Mouse (Mus musculus): ENCODE results near the gene Tmem252. TPM values are rescaled to one million over a fixed set of nuclear protein-coding genes. Genes with fewer than 3 reads are reported as not detected.
A peak's percentile ranks its signal among the peaks of the same experiment; 100 is the strongest.
"Not testable (repeated sequence)": the region's sequence is repeated elsewhere in the genome, so short reads cannot be mapped to it uniquely, and the experiment has no call there.

Gene Tmem252
- total RNA-seq, 2 experiments from 2014 or later = 0.35 to 1.0 TPM

DNA sequence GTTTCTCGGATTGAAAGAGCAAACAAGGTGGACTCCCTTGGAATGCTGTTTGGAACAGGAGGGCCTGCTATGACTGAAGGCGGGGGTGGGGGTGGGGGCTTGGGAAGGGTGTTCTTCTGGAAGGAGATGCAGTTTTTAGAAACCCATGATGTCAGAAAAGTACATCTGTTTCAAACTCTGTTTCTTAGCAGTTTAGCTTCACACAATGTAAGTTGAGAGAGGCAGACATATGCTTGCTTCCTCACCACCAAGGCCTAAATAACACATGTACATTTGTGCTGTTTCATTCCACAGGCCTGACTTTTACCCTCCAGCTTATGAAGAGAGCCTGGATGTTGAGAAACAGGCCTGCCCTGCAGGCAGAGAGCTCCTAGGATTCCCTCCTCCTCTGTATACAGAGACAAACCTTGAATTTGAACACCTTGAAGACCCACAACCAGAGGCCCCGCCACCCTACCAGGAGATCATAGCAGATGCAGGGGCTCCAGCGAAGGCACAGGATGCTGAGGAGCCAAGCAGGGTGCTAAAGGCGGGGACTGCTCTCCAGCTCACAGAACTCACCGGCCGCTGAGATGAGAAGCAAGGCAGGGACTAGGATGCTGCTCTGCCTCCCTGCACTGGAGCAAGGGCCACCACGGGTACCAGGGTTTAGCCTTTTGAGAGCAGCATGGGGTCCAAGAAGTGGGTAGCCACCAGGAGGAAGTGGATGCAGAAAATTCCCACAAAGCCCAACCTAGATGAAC is 3.6 kb downstream of the Tmem252 start:
- no peak for DNase-seq

DNA sequence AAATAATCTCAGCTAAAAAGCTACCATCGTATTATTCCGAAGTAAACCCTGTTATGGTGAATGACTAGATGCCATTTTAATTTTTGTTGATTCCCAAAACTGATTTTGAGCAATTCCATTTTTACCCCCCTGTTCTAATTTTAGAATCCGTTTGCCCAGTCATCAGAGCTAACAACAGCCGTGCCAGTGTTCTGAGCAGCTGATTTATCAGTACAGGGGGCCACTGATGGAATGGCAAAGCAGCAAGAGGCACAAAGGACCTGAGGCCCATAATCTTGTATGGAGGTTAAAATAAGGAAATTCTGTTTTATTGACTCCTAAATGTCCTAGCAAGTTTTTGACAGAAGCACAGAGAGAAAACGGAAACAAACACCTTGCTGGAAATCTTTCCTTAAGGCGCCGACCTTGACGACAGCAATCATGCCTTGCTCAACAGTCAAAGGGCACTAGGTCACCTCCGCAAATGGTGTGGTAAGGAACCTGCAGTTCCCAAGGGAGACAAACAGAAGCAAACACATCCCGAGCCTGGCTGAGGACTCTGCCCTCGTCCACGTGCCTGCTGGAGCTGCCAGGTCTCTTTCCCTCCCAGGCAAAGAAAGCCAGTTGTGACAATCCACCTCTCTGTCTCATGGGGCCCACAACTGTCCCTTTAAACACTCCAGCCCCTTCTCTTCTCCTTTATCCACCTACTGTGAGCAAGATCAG is 9.4 kb downstream of the Tmem252 start:
- DNase-seq = no peak

DNA sequence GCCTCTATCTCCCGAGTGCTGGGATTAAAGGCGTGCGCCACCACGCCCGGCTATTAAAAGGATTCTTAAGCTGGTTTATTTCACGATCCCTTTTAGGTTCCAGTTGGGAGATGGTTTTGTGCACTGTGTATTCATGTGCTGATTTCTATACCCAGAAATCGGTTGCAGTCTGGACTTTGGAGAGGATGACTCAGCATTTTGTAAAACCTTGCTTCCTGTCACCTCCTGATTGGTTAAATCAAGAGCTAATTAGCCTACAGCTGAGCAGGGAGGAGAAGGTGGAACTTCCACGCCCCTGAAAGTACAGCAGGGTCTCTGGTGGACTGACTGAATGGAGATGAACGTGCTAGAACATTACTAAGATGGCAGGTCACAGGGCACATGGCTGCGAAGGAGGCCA is 12.6 kb downstream of the Tmem252 start:
- no peak for DNase-seq

DNA sequence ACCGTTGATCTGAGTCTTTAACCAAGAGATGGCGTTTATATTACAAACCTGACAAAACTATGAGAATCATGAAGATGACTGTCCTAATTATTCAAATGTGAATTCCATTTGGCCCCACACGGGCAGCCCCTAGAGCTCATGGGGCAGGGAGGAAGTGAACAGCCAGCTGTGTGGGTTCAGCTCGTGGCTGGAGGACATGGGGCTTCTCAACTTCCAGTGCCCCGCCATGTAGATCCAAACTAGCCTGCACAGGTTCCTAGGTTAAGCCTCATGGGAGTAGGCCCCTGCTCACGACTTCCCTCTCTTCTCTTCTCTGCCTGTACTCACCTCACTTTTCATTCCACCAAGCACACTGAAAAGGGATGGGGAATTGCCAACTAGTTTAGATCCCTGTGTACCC is 14.5 kb downstream of the Tmem252 start:
- DNase-seq = no peak

DNA sequence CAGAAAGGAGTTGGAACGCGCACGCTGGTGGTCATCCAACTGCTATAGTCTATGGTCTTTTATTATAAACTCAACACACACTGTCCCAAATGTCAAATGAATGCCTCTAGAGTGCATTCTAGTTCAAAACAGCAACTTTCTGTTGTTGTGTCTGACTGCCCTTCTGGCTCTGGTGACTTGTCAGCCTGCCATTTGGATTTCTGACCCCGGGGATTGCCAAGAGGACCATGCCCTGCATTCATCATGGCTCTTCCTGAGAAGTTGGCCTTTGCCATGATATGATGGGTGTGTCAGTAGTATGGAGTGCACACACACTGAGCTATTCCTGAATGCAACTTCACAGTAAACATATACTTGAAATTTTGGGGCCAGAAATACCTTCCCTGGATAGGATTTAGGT is 15.7 kb downstream of the Tmem252 start:
- DNase-seq = no peak

DNA sequence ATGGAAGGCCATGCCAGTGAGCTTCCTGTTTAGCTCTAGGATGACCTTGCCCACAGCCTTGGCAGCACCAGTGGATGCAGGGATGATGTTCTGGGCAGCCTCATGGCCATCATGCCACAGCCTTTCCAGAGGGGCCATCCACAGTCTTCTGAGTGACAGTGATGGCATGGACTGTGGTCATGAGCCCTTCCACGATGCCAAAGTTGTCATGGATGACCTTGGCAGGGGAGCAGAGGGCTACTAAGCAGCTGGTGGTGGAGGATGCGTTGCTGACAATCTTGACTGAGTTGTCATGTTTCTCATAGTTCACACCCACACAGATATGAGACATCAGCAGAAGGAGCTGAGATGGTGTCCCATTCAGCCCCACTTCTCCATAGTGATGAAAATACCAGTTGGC is 18.9 kb downstream of the Tmem252 start:
- DNase-seq = no peak

DNA sequence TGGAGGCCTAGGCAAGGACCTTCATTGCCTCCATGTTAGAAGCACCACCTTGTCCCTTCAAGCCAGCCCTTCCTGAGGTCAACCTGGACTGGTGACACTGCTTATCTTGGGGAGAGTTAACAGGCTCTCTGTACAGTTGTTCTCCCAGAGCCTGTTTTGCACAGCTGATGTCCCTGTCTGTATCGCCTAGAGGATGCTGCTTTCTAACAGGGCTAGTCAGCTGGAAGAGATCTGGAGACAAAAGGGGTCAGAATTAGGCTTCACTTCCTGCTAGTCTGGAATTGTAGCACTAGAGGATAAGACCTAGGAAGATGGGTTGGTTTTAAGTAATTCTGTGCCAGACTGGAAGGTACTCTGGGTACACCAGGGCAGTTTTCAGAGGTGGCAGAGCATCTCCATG is 24.1 kb downstream of the Tmem252 start:
- DNase-seq = no peak

DNA sequence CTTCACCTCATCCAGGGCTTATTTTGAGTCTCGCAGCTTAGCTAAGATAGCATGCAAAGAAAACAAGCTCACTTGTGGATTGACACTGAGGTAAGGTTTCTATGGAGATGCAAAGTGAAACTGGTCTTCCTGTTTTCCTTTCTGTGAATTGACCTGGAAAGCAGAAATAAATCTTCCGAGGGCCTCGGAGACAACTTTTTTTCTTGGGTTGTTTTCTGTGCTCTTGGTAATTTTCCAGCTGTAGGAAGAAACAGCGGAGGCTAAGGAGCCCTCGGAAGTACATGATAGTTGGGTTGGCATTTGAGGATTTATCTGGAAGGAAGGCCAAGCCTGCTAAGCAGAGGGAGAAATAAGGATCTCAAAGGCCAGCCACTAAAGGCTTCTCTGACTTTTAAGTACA is 24.8 kb downstream of the Tmem252 start:
- DNase-seq = no peak

DNA sequence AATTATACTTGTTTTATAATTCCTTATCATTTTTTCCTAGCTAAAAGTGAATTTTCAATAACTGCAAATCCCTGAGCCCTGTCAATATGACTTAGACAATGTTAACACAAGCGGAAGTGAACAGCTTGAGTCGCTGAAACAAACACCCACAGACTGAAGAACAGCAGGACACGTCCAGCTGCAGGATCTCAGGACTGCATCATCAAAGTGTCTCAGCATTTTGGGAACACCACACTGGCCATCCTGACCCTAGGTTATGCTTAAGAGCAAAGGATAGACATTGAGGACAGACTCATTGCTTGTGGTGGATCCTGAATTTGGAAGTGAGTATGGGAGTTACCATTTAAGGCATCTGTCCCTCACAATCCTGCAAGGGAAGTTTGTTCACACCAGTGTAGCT is 25.4 kb downstream of the Tmem252 start:
- DNase-seq = no peak

DNA sequence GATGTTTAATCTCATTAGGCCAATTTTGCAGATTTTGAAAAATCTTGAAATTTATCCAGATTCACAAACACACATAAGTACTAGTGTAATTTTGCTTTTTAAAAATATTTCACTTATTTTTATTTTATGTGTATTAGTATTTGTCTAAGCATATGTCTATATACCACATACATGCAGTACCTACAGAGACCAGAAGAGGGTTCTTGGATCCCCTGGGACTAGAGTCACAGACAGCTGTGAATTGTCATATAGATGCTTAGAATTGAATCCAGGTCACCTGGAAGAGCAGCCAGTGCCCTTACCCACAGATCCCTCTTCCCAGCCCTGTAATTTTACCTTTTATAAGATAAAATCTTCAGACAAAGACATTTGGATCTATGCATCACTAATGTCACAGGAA is 26.1 kb downstream of the Tmem252 start:
- DNase-seq = no peak

DNA sequence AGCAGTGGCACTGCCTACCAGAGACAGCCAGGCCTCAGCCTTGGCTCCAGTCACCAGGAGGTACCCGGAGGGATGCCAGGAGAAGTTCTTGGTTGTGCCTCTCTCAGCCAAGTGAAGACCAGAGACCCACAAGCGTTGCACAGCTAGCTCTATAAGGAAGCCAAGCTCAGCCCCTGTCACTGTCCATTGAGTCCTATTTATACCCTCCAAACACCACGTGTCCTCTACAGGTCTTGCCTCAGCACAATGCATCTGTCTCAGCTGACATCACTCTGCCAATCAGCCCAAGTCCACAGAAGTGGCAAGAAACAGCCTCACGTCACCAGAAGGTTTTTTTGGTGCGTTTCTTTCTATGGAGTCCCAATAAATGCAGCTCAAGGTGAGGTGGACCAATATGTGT is 26.9 kb downstream of the Tmem252 start:
- no peak for DNase-seq

DNA sequence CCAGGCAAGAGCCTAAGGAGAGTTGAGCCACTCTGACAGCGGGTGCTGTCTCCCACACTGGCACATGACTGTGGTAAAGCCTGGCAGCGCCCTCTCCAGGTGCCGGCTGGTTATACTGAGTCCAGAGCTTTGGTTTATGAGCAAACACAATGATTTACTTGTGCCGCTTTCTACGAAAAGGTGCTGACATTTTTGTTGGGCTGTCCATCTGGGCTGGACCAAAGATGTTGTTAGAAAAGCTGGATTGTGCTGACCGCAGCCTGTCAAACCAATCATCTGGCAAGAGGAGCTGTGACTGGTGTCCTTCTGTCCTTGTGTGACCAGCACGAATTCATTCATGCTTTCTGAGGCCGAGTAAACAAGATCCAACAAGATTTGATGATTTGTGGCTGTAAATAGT is 27.9 kb downstream of the Tmem252 start:
- DNase-seq = no peak

DNA sequence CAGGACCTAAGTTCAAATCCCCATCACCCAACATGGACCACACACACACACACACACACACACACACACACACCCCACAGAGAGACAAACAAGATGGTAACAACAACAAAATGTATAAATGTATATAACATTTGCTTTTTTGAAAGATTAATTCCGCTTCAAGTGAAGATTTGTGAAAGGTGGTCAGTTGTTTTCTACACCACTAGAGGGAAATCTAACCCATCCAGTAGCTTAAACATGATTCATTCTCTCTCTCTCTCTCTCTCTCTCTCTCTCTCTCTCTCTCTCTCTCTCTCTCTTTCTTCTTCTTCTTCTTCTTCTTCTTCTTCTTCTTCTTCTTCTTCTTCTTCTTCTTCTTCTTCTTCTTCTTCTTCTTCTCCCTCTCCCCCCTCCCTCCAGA is 29.4 kb downstream of the Tmem252 start:
- not testable (repeated sequence) for DNase-seq

DNA sequence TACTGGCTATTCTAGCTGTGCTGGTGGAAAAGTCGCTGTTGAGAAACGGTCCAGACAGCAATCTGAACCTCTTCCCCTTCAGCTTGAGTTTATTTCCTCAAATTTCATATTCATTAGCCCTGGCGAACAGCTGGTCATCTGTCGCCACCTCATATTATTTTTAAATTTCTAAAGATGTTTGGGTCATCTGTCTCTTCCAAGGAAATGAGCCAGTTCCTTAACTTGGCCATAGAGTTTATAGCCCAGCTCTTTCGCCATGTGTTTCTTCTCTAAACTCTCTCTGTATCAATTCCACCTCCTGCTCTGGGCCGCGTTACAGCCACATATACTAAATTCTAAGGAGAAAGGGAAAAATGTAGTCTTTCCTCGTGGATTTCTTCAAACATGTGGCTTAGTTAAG is 29.9 kb downstream of the Tmem252 start:
- no peak for DNase-seq

DNA sequence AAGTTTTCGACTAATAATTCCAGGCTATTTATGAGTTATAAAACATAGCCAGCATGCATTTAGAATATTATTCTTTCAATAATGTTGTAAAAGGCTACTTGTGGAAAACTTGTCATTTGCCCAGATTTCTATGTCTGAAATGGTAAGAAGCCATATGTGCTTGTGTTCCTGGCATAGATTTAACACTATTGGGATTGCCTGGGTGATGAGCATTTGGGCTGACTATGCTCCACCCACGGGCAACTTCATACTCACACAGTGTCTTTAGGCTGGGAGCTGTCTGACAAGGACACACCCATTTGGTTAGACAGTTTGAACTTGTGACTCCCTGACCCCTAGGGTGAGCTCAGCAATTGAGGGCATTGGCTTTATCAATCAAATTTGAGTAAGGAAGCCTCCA is 30.5 kb downstream of the Tmem252 start:
- peak in 1 of 2 experiments; percentile 22 for DNase-seq

DNA sequence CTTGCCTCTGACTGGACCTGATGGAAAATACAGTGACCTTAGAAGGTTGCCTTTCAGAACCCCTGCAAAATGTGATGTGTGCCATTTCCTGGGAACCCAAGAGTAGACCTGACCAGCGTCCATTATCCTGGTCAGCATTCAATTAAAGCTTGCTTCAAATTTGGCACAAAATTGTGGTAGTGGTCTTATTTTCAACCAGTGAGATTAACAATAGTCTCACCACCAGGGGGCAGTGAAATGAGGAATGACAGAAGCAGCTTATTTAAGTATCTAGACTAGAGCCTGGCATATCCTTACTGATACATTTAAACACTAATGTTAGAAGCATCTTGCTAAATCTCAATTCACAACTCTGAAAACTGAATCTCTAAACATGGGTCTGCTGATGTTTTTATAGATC is 31.6 kb downstream of the Tmem252 start:
- DNase-seq = no peak

DNA sequence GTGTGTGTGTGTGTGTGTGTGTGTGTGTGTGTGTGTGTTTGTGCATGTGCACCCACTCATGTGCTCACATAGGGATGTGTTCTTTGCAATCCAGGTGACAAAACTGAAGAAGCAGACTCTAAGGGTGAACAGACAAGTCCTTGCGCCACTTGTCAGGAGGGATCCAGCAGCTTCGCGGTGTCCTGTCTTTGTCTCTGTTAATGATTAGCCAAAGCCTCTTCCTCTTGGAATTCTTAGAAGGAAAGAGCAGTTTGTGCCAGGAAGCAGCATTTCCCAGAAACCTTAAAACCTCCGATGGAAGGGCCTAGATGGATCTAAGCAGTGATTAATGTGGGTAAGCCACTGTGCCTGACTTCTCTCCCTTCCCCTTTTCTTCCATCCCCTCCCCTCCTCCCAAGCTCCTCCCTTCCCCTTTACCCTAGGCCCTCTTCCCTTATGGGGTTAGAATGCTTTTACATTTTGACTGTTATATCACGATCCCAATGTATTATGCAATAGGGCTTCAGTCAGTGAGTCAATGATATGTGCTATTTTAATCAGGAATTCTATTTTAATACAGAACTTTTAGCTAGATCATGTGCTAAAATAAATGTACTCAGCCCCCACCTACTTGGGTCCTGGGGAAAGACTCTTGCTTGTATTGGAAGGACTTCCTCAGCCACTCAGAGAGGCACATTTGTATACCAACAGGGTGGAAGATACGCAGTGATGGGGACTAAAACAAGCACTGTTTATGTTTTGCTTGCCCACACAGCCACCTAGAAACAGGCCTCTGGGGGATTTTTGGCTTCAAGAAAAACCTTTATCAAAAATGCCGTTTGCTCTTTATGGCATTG is 33.5 kb downstream of the Tmem252 start:
- no peak for DNase-seq

DNA sequence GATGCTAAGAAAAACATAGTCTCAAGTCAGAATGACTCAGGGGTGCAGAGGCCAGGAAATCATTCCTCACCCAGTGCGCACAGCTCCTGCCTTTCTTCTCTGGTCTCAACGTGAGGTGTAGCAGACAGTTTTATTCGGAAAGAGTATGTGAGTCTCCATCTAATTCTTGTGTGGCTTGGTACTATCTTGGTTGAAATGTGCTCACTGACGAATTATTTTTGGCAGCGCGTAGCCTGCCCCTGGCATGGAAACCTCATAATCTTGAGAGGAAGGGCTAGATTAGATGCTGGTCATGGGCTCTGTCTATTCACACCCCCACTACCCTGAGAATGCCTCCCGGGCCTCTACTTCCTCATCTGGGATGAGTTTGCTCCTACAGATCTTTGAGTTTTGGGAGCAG is 34.2 kb downstream of the Tmem252 start:
- DNase-seq = no peak

DNA sequence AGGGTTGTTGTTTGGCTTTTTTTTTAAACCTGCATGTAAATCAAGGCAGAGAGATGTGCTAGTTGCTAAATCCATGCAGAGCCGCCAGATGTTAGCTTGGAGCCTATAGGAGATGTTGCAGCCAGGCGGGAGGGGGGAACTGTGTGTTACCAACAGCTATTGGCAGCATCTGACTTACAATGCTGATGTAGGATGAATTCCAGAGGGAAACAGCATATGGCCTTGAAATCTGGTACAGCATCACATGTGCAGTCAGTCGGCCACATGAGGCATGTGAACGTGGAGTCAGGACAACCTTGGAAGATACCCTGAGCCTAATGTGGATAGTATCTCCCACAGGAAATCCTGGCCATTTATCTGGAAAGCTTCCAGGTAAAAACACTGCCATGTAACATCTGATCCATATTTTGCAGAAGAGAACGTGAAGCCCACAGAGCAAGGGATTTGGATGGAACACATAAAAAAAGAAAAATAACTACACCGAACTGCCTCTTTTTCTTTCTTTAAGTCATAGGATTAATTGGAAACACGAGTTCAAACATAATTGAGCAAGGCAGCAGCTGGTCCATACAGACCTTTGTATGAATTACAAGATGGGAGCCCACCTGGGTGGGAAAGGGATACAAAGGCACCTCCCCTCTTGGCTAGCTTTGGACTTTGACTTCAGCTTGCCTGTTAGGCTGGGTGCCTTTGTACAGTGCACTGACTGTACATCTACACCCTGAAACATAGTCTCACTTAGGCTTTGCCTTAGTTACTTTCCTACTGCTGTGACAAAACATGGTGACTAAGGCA is 42.7 kb downstream of the Tmem252 start:
- DNase-seq = peak; percentile 29 to 53

DNA sequence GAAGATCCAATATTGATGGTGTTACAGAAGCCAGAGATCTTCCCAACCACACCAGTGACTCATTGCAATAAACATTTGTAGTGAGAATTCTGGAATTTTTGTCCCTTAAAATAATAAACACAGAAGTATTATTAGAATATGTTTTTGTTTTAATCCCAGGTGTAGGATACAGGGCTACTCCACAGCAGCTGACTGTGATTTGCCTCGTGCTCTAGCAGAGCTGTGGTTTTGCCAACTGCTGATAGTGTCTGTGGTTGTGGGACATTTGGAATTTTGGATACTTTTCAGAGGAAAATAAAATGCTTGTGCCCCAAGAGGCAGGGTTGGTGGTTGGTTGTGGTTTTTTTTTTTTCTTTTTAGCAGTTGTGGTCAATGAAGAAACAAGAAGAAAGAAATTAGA is 44.2 kb downstream of the Tmem252 start:
- DNase-seq = no peak

DNA sequence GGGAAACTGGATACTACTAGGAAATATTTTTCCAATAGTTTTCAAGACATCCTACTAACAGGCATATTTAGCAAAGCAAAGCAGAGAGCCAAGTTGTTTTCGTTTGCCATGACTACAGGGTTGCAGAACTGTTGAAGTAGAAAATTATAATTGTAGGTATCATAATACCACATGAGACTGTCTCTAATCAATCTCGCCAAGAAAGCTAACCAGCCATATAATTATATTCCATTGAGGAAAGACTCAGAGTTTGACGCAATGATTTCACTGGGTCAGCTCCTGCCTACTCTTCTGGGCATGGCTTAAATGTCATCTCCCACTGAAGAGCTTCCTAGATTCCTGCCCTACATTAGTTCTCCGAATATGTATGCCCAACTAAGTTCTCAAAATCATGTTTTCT is 45.7 kb downstream of the Tmem252 start:
- DNase-seq = no peak

DNA sequence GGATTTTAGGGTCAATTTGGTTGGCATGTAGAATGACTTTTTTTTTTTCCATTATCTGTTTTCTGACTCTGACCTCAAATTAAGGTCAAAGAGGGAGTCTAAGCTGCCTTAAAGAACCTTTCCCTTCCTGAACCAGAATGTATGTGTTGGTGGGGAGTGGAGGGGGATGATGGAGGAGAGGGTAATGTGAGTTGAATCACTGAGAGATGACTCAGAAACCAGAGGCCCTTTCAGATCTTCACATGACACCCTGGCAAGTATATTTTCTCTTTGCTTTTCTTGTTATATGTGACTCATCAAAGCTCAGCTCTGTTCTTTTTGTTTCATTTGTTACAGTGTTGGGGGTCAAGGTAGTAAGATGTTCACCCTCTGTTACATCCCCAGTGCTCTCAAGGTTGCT is 46.6 kb downstream of the Tmem252 start:
- no peak for DNase-seq

DNA sequence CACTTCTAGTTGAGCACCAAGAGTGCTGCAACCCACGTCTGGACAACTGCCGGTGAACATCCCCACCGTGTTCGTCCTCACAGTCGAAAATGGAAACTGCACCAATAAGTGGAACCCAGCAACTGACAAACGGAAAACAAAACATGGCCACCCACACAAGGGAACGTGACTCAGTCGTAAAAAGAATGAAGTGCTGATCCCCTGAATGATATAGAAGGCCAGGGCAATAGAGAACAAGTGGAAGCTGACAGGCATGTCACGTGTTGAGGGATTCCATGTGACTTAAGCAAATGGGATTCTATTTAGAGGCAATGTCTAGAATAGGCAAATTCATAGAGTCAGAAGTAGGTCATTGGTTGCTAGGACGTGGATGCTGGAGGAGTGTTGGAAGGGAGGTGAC is 50.6 kb downstream of the Tmem252 start:
- no peak for DNase-seq

Measured in layer of hippocampus, postnatal 36 days (tissue).